Mouse (Mus musculus) CH12.LX (cell line): Measurements from ENCODE around the gene Plcxd2.

Experiments used
- CHD2 ChIP-seq: IDR thresholded peaks from 2 replicates; pipeline ENCODE4 v1.6.1; 2011; ENCODE audit warnings: low read length, improper control_type of control experiment
- CTCF ChIP-seq, 2 experiments: IDR thresholded peaks in 1 of 2; conservative IDR thresholded peaks in 1 of 2; 2 replicates each; pipeline ENCODE4 v1.5.1; 2011 to 2012; ENCODE audit warnings: low read depth in 2 of 2, low read length in 2 of 2, improper control_type of control experiment in 1 of 2, inconsistent platforms in 1 of 2, mild to moderate bottlenecking in 1 of 2, moderate library complexity in 1 of 2
- POLR2A ChIP-seq: IDR thresholded peaks from 2 replicates; pipeline ENCODE4 v1.6.1; 2011; ENCODE audit warnings: low read depth, mild to moderate bottlenecking, improper control_type of control experiment, low read length

DNA sequence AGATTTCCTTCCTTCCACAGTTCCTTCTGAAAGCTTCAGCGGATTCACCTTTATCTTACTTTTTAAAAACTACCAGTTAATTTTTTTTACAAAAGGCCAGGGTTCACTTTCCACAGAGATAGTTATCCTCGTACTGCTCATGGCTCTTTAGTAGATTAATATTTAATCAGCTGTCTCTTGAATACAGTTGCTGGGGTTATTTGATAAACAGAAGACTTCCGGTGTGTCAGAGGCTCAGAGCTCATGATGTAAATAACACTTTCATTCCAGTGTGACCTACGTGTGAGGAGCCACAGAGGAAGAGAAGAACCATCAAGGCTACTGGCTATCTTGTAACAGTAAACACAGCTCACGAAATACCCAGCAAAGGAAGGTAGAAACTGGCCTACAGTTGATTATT lies 43.4 kb downstream of the Plcxd2 start:
- TF ChIP-seq POLR2A = no peak
- TF ChIP-seq CHD2 = no peak
- TF ChIP-seq CTCF (conservative IDR thresholded peaks at IDR 0.05 in 1 of 2, IDR thresholded peaks at IDR 0.05 in 1 of 2; ENCODE audit: low read depth in 2 of 2, low read length in 2 of 2) = no peak
